In genomic region chr9:63294846-63295245, GRCm38 (mm10) we compare ENCODE assay signal across 13 mouse cellular contexts.
A peak's percentile ranks its signal among the peaks of the same experiment; 100 is the strongest.
DNase-seq lines count a peak whose midpoint lies in the region; ATAC-seq and TF ChIP-seq lines count a peak whose summit lies in the region.
"Had no signal": no experiment of that assay in that cellular context is flagged by ENCODE, and none has a peak within 500 bp of the region (broad histone marks: within the 10 kb centered on the region; RNA-seq: fewer than 3 reads in every experiment).

No protein-coding gene starts in this region.

- no peak overlapping the region for H3K9ac ChIP-seq in hindbrain, postnatal 0 days (replicated peaks; ENCODE audit: low read length)
- no peak overlapping the region for H3K9ac ChIP-seq in forebrain, embryonic 14.5 days (ENCODE audit: low read length)
- H3K9ac ChIP-seq: forebrain, embryonic 13.5 days; hindbrain, embryonic 15.5 days had no signal

- peaks cover 18% of the 10 kb centered on the region for H3K36me3 ChIP-seq in hindbrain, embryonic 10.5 days
- H3K36me3 ChIP-seq in hindbrain, postnatal 0 days (ENCODE audit: insufficient read depth, low read length): no peaks in the 10 kb centered on the region
- H3K36me3 ChIP-seq in forebrain, embryonic 14.5 days (ENCODE audit: control insufficient read depth, insufficient read depth, low read length): peaks cover 8% of the 10 kb centered on the region; the same call in 1 of the 2 replicates
- H3K36me3 ChIP-seq: hindbrain, embryonic 15.5 days had no signal

- peaks cover 36% of the 10 kb centered on the region for H3K4me1 ChIP-seq in hindbrain, embryonic 10.5 days (replicated peaks)
- H3K4me1 ChIP-seq in hindbrain, postnatal 0 days (ENCODE audit: insufficient read depth, low read length): peaks cover 4% of the 10 kb centered on the region; the same call in 1 of the 2 replicates
- H3K4me1 ChIP-seq in forebrain, embryonic 14.5 days (ENCODE audit: control insufficient read depth, insufficient read depth, low read length): peaks cover 12% of the 10 kb centered on the region; the same call in 1 of the 2 replicates

- 0 out of 2 replicates have a peak overlapping the region, but pooled peaks have one; percentile 12 for H3K27ac ChIP-seq in hindbrain, embryonic 10.5 days
- no peak overlapping the region for H3K27ac ChIP-seq in hindbrain, postnatal 0 days
- H3K27ac ChIP-seq in forebrain, embryonic 14.5 days (ENCODE audit: low read depth, low read length): no peak overlapping the region
- H3K27ac ChIP-seq: embryonic facial prominence, embryonic 10.5 days; forebrain, embryonic 13.5 days; macrophage; stomach, postnatal 0 days had no signal

- no peaks in the 10 kb centered on the region for H3K27me3 ChIP-seq in hindbrain, embryonic 10.5 days (ENCODE audit: insufficient read depth, poor library complexity, severe bottlenecking)
- H3K27me3 ChIP-seq in hindbrain, postnatal 0 days (ENCODE audit: insufficient read depth, low read length): no peaks in the 10 kb centered on the region
- no peaks in the 10 kb centered on the region for H3K27me3 ChIP-seq in forebrain, embryonic 14.5 days (replicated peaks; ENCODE audit: control insufficient read depth, insufficient read depth, low read length)
- H3K27me3 ChIP-seq: forebrain, embryonic 13.5 days; hindbrain, embryonic 15.5 days had no signal

- no peak for DNase-seq in hindbrain, embryonic 10.5 days (ENCODE audit: low spot score)
- DNase-seq in hindbrain, postnatal 0 days (ENCODE audit: low spot score): no peak
- peak; percentile 17 for DNase-seq in lung, postnatal 36 days
- no peak for DNase-seq in lung, postnatal 25 days (ENCODE audit: low spot score)
- peak; percentile 28 to 49 for DNase-seq in kidney, postnatal 4 days
- DNase-seq in forebrain, embryonic 14.5 days (ENCODE audit: low spot score): no peak
- DNase-seq in layer of hippocampus, adult 18-20 months (ENCODE audit: low spot score in 2 of 2): no peak

- H3K4me2 ChIP-seq in hindbrain, postnatal 0 days (ENCODE audit: low read depth, low read length): no peak overlapping the region
- no peak overlapping the region for H3K4me2 ChIP-seq in forebrain, embryonic 14.5 days (ENCODE audit: low read length)
- H3K4me2 ChIP-seq: forebrain, embryonic 13.5 days had no signal

- no peak for TF ChIP-seq CTCF in hindbrain, postnatal 0 days (IDR thresholded peaks at IDR 0.05; ENCODE audit: low read depth)

- WGBS in hindbrain, embryonic 10.5 days: 83% methylated on average over 6 of the region's 6 CpGs
- 84% methylated on average over 6 of the region's 6 CpGs for WGBS in hindbrain, postnatal 0 days
- WGBS in forebrain, embryonic 14.5 days: 92% methylated on average over 6 of the region's 6 CpGs

- ATAC-seq in hindbrain, postnatal 0 days: no peak
- ATAC-seq in hematopoietic stem cell, adult 5-6 weeks (replicated peaks in 1 of 2; ENCODE audit: insufficient read depth in 1 of 2, low FRiP score in 2 of 2, low TSS enrichment in 1 of 2, low read depth in 1 of 2, poor library complexity in 2 of 2, severe bottlenecking in 2 of 2): peak; percentile 56 to 60; a peak in 3 of 4 replicates
- no peak for ATAC-seq in forebrain, embryonic 14.5 days

- no peaks in the 10 kb centered on the region for H3K9me3 ChIP-seq in hindbrain, embryonic 10.5 days
- no peaks in the 10 kb centered on the region for H3K9me3 ChIP-seq in hindbrain, postnatal 0 days (ENCODE audit: low read length)
- no peaks in the 10 kb centered on the region for H3K9me3 ChIP-seq in forebrain, embryonic 14.5 days (replicated peaks; ENCODE audit: control insufficient read depth, low read length)
- H3K9me3 ChIP-seq: embryonic facial prominence, embryonic 10.5 days; forebrain, embryonic 13.5 days; hindbrain, embryonic 15.5 days had no signal

- H3K4me3 ChIP-seq in hindbrain, embryonic 10.5 days: no peak overlapping the region
- no peak overlapping the region for H3K4me3 ChIP-seq in hindbrain, postnatal 0 days (ENCODE audit: low read length)
- H3K4me3 ChIP-seq in forebrain, embryonic 14.5 days (ENCODE audit: low read depth, low read length): no peak overlapping the region
- H3K4me3 ChIP-seq: embryonic facial prominence, embryonic 10.5 days; forebrain, embryonic 13.5 days; hindbrain, embryonic 15.5 days had no signal

Comparison
In these comparisons a context has a peak if more than half of its experiments do, and no peak if none do; other contexts are left out.
1. DNase-seq: peak in lung, postnatal 36 days (single experiment) and kidney, postnatal 4 days (2 of 2); none in hindbrain, embryonic 10.5 days (single experiment), hindbrain, postnatal 0 days (single experiment), lung, postnatal 25 days (single experiment), forebrain, embryonic 14.5 days (single experiment) and layer of hippocampus, adult 18-20 months (0 of 2).
2. ATAC-seq: peak in hematopoietic stem cell, adult 5-6 weeks (2 of 2); none in hindbrain, postnatal 0 days (single experiment) and forebrain, embryonic 14.5 days (single experiment).